Mouse (Mus musculus) frontal cortex, postnatal 25 days (tissue): ENCODE results near the gene Olfr15.

ENCODE experiments used
- DNase-seq, 2 experiments: peaks; one replicate each; pipeline ENCODE4 v3.0.0; 2022; ENCODE audit warnings: low spot score in 2 of 2

Gene Olfr15

GRCm38 (mm10) chr16:3872216-3873047 lies 41.8 kb downstream of the Olfr15 start, which contains the start of gene Naa60:
TSS of gene Naa60 (plus strand) at chr16:3872375.
- peak; percentile 58 to 76 for DNase-seq

GRCm38 (mm10) chr16:3876346-3876745 lies 45.7 kb downstream of the Olfr15 start:
- DNase-seq: no peak

- peak; percentile 81 to 86 for DNase-seq
Observed at GRCm38 (mm10) chr16:3884201-3885064, 53.8 kb downstream of the Olfr15 start, which contains the start of the genes Zfp597 and Gm20695. TSS of gene Zfp597 (minus strand) at chr16:3884561. TSS of gene Gm20695 (plus strand) at chr16:3884648.

GRCm38 (mm10) chr16:3885065-3885670 lies 54.5 kb downstream of the Olfr15 start:
- DNase-seq: no peak

- DNase-seq: no peak
Observed at GRCm38 (mm10) chr16:3891621-3892295, 61.1 kb downstream of the Olfr15 start.

- no peak for DNase-seq
Observed at GRCm38 (mm10) chr16:3893739-3894138, 63.1 kb downstream of the Olfr15 start.
